Mouse (Mus musculus): ENCODE data around the gene Rassf2.

Gene Rassf2

GRCm38 (mm10) chr2:132034590-132035469 lies 4.8 kb upstream of the Rassf2 start:
- DNase-seq: no peak

- DNase-seq: no peak
These were observed 1.5 kb upstream of the Rassf2 start for GRCm38 (mm10) chr2:132031364-132032095.

- no peak for DNase-seq
These were observed 633 bp upstream of the Rassf2 start for GRCm38 (mm10) chr2:132030418-132031363.

GRCm38 (mm10) chr2:132028894-132029605 lies 1.0 kb downstream of the Rassf2 start:
- DNase-seq: peak; percentile 14

- no peak for DNase-seq
These were observed 2.0 kb downstream of the Rassf2 start for GRCm38 (mm10) chr2:132028107-132028506.

GRCm38 (mm10) chr2:132027366-132027765 lies 2.7 kb downstream of the Rassf2 start:
- no peak for DNase-seq

GRCm38 (mm10) chr2:132024028-132024427 lies 6.0 kb downstream of the Rassf2 start:
- DNase-seq: no peak

GRCm38 (mm10) chr2:132022621-132023020 lies 7.4 kb downstream of the Rassf2 start:
- no peak for DNase-seq

- DNase-seq: no peak
These were observed 8.4 kb downstream of the Rassf2 start for GRCm38 (mm10) chr2:132021616-132022015.

GRCm38 (mm10) chr2:132020991-132021541 lies 9.0 kb downstream of the Rassf2 start:
- DNase-seq: no peak

GRCm38 (mm10) chr2:132020420-132020819 lies 9.6 kb downstream of the Rassf2 start:
- DNase-seq: no peak

- DNase-seq: no peak
These were observed 10.7 kb downstream of the Rassf2 start for GRCm38 (mm10) chr2:132019372-132019811.

GRCm38 (mm10) chr2:132018156-132018555 lies 11.9 kb downstream of the Rassf2 start:
- DNase-seq: no peak

- DNase-seq: no peak
These were observed 12.4 kb downstream of the Rassf2 start for GRCm38 (mm10) chr2:132017611-132018010.

- no peak for DNase-seq
These were observed 14.0 kb downstream of the Rassf2 start for GRCm38 (mm10) chr2:132016034-132016433.

GRCm38 (mm10) chr2:132013152-132013551 lies 16.9 kb downstream of the Rassf2 start:
- no peak for DNase-seq

- DNase-seq: no peak
These were observed 19.3 kb downstream of the Rassf2 start for GRCm38 (mm10) chr2:132010781-132011180.

- no peak for DNase-seq
These were observed 21.9 kb downstream of the Rassf2 start for GRCm38 (mm10) chr2:132008186-132008585.

- DNase-seq: no peak
These were observed 22.6 kb downstream of the Rassf2 start for GRCm38 (mm10) chr2:132007475-132007819.

- no peak for DNase-seq
These were observed 23.2 kb downstream of the Rassf2 start for GRCm38 (mm10) chr2:132006561-132007474.

GRCm38 (mm10) chr2:132005445-132005844 lies 24.6 kb downstream of the Rassf2 start:
- DNase-seq: no peak

All from cerebellum, adult 8-10 months (tissue).